Mouse (Mus musculus): ENCODE results near the gene B3gat2.

The B3gat2 gene

DNA sequence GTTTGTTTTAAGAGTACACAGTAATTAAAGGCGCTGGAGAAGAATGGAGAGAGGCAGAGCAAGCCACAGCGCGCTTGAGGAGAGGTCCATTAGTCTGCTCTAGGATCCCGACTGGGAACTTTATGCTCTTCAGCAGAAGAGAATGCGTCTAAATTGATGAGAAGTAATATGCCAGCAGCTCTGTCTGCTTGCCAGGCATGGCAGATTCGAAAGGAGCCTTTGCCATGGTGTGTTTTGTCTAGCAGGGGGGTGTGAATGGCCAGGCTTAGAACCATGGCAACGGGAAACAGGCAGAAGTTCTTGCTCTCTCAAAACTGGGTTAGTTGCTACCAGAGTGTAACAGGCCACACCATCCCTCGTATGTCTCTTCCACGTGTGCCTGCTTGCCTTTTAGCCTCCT is 73.3 kb downstream of the B3gat2 start:
- DNase-seq (ENCODE audit: low read depth), result no peak

DNA sequence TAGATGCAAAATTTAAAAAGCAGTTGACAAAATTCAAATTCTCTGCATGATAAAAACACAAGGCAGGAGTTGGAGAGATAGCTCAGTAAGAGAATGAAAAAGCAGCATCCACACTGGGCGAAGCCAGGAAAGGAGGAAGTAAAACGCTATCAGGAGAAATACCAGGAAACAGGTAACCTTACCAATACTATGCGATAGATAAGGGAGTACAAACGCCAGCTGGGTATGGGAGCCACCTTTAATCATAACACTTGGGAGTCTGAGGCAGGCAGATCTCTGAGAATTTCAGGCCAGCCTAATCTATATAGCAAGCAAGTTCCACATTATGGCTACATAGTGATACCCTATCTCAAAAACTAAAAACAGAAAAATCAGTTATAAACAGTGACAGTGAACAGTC is 75.1 kb downstream of the B3gat2 start:
- no peak for DNase-seq (ENCODE audit: low read depth)

DNA sequence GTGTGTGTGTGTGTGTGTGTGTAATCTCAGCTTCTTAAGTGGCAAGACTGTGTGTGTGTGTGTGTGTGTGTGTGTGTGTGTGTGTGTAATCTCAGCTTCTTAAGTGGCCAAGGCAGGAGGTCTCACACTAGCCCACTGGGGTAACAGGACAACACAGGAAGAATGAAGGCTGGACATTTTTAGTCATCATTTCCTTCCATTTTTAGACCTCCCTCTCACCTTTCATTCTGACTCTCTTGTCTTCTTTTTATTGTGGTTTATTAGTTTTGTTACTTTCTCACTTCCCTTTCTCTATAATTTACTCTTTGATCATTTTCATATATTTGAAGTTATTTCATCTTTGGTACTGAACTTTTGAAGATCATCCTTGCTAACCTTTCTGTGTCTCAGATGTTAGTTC is 79.4 kb downstream of the B3gat2 start:
- DNase-seq (ENCODE audit: low read depth), result no peak

DNA sequence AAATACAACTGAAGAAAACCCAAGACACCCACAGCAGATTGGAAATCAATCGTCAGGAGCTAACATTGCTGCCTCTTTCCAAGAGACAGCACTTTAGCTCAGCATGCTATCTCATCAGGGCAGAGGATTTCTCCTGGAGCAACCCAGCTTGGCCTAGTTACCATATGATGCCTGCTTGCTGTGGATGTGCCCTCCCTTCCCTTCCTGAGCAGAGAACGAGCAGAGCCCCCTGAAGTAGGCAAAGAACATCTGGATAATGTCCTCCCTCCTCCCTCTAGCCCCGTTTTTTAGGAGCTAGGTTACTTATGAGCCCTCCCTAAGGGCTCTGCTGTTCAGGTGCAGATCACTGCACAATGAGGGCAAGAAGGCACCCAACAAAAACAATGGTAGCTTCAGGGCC is 81.1 kb downstream of the B3gat2 start:
- no peak for DNase-seq (ENCODE audit: low read depth)

DNA sequence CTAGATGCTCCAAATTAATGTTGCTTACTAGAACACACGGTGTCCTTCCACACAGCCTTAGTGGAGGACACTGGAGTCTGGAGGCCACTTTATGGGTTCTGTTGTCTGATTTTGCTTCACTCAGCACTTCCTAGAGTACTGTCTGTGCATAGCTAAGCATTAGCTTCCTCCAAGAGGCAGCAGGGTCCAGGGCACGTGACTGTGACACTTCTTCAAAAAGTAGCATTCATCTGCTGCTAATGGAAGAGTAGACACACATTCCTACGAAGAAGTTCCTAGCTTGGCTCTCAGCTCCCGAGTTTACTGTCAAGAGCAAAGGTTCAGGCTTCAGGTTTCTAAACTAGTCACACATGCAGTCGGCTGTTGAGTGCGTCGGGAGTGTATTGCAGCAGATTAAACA is 82.2 kb downstream of the B3gat2 start:
- DNase-seq (ENCODE audit: low read depth), result no peak

DNA sequence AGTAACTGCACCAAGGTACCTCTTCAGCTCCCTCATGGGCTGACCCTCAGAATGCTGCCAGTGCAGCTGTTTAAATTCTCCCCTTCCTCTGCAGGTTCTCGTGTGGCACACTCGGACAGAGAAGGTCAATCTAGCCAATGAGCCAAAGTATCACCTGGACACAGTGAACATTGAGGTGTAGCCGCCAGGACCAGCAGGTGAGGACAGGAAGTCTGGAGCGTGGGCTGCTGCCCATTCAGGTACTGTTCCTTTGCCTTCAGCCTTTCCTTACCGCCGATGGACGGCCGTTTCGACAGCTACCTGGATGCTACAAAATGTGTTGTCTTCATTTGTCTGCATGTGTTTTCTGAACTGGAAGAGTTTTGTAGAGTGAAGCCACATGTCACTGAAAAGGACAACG is 83.5 kb downstream of the B3gat2 start:
- no peak for DNase-seq (ENCODE audit: low read depth)

DNA sequence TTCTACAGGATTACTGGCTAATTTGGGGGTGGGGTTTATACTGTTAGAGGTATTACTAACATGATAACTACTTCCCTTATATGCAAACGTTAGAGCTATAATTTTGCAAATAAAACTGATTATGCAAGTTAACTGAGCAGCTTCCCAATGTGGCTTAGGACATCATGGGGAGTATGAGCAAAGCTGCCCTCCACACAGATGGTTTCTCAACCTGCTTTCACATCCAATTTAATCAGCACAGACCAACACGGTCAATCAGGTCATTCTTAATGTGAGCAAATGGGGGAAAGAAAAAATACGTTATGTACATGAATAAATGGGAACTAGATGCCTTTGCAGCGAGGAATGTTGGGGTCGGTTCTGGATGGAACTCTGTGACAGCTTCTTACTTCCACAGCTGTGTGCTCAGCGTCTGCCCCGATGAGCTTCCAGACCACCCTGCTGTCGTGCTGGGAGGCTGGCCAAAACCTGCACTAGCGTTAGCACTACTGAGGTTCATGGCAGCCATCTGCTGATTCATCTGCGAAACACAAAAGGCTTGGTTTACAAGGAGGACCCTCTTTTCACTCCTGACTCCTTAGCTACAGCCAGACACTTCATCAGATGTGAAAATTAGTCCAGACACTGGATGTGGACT is 84.6 kb downstream of the B3gat2 start:
- DNase-seq (ENCODE audit: low read depth), result no peak

DNA sequence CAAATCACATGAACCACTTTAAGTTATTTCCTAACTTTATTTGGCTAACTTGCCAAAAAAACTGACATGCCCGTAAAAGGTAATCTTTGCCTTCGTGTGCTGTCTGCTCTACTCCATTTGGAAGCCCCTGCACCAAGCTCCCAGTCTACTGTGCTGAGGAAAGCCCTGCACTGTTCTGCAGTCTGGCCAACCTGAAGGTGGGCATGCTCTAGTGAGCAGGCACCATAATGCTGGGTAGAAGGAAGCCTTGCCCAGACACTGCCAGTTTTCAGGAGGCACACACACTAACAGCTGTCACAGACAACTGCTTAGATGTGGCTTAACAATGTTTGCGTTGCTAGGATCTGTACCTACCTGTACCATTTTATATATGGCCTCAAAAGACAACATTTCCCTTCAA is 94.1 kb downstream of the B3gat2 start:
- no peak for DNase-seq (ENCODE audit: low read depth)

DNA sequence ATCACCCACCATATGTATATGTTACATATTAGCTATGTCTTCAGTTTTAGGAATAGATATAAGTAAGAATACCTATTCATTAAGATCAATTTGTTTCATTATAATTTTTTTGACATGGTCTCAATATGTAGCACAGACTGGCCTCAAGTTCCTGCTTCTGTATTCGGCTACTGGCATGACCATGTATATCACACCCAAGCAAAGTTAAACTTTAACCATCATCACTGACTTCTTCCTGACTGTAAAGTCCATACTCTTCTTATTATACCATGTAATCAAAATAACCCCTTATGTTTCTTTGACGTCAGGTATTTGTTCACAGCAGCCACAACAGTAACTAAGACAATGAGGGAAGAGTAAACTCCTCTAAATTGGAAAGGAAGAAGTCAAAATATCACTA is 99.4 kb downstream of the B3gat2 start:
- DNase-seq (ENCODE audit: low read depth), result no peak

DNA sequence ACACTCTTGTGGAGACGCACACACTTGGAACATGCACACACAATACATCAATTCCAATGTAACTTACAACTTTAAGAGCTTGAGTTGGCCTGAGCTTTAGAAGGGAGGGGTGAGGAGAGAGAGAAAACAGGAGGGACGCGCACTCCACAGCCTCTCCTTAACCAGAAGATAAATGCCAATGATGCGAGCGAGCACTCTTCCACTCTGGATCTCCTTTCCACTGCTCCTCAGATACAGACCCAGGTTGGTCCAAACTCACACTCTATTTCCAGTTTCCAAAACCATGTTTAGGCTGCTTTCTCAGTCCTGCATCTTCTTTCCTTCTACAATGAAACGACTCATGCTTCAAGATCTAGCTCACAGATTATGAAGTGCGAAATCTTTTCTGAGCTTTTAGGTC is 104.0 kb downstream of the B3gat2 start:
- DNase-seq (ENCODE audit: low read depth), result no peak

DNA sequence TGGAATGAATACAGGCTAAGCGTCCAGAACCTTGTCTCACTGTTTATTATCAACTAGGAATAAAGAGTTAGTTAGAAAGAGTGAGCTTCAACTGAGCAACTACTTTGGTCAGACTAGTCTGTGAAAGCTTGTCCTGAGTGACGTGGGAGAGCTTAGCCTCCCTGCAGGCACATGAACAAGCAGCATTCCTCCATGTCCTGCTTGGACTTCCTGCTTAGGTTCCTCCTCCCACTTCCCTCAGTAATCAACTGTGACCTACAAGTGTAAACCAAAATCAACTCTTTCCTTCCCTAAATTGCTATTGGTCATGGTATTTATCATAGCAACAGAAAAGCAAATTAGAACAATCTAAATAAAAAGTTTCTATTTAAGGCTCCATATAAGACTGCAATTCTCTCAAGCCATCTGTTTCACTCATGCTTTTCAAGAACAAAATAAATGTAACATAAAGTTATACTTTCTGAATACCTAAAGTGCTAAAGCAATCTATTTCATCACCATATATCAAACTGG is 105.9 kb downstream of the B3gat2 start:
- no peak for DNase-seq (ENCODE audit: low read depth)

DNA sequence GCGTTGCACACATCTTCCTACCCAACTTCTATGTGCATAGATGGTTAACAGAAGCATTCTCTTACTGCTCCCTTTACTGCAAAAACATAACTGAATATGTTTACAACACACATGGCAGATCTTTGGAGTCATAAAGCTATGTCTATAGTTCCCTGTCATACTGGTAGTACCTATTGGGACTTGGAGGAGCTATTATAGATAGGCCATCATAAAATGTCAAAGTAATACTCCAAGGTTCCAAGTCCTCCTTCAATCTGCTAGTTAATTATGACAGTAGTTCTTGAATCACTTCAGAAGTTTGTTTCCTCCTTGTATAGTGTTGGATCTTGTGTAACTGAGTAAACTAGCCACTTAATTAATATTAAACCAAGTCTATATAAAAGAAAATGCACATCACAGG is 110.6 kb downstream of the B3gat2 start:
- no peak for DNase-seq (ENCODE audit: low read depth)

DNA sequence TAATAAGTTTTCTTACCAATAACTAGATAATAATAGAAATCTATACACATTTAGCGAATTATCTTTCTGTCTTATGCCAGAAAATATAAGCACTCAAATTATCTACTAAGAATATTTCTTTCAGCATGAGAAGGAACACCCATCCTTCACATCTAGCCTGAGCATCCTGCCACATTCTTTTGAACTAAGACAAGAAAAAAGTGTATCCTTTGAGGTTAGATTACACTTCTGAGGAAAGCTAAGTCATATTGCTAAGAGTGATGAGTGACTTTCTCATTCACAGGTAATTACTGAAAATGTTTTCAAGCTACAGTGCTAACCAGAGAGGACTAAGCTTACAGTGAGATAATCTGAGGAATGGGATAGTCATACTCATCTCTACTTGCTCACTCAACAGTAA is 121.1 kb downstream of the B3gat2 start:
- no peak for DNase-seq (ENCODE audit: low read depth)

DNA sequence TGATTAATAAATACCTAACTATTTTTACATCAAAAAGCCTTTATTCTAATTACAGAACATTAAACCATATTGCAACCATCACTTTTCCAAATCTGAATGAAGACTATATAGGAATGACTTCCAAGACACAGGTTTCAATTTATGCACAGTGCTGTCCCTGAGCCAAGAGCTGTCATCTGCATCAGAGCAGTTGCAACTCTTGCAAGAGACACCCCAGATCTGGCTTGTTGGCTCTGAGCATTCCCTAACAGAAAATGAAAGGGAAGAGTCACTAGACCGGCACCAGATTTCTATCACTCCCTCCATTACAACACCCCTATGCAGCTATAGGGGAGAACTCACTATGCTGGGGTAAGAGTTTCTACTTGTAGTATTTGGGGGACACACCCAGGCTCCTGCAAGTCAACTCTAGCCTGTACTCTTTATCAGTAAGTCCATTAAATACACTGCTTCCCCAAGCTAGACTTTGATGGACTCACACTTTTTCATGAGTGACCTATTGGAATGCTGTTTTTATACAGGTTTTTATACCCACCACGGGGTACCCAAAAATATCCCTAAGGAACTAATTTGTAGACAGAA is 122.6 kb downstream of the B3gat2 start:
- no peak for DNase-seq (ENCODE audit: low read depth)

DNA sequence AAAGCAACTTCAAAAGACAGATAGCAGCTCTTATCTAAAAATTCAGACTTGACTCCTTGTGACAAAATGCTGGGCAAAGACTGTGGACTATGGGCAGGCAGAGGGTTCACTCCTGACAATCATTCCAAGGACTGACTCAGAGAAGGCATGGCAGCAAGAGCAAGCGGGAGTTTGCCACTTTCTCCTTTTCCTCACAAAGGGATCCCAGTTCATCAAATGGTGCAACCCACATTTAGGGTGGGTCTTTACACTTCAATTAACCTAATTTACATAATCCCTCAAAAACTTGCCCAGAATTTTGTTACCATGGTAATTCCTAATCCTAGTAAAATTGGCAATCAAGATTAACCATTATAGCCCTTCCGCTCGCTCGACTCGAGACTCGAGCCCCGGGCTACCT is 123.4 kb downstream of the B3gat2 start:
- no peak for DNase-seq (ENCODE audit: low read depth)

DNA sequence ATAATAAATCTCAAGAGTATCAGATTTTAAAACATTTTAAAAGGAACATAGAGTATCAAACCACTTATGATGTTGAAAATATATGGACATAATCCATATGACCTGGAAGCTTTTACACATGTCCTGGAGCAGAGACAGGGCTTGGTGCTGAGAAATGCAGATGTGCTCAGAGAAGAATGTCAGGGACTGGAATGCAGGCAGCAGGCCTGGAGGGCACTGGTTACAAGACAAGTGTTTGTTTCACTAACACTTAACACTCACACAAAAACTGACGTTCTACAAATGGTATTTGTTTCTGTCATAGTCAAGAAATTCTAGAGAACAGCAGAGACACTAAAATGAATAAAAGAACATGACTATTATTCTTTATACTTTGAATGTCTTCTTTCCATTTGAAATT is 130.5 kb downstream of the B3gat2 start:
- DNase-seq (ENCODE audit: low read depth), result no peak

All from induced T-regulatory cell, adult 2 months (primary cell).